Mouse (Mus musculus): ENCODE results near the gene Zfp523. TPM values are rescaled to one million over a fixed set of nuclear protein-coding genes. Genes with fewer than 3 reads are reported as not detected.

Gene Zfp523
- polyA plus RNA-seq, 1 experiment from 2014 or later = 11.7 TPM

Other genes starting within 250 kb of the Zfp523 start
- gene Tcp11, start 96.5 kb upstream of the Zfp523 start, polyA plus RNA-seq (2018) = not detected in 3 replicates
- 0.04 TPM in 1 of 3 replicates, not detected in the others for gene Scube3, start 35.0 kb upstream of the Zfp523 start, polyA plus RNA-seq (2018)
- gene Def6, start 30.6 kb downstream of the Zfp523 start, polyA plus RNA-seq (2018) = 20.9 to 30.3 TPM (median 27.3 TPM) in 3 replicates
- gene Ppard, start 55.6 kb downstream of the Zfp523 start, polyA plus RNA-seq (2018) = 10.6 to 23.1 TPM (median 20.3 TPM) in 3 replicates
- gene Fance, start 136.4 kb downstream of the Zfp523 start, polyA plus RNA-seq (2018) = 10.8 to 20.6 TPM (median 20.1 TPM) in 3 replicates
- 257 to 572 TPM (median 569 TPM) in 3 replicates for gene Rpl10a, start 151.3 kb downstream of the Zfp523 start, polyA plus RNA-seq (2018)
- gene Tead3, start 173.7 kb downstream of the Zfp523 start, polyA plus RNA-seq (2018) = not detected in 3 replicates
- gene Tulp1, start 188.1 kb downstream of the Zfp523 start, polyA plus RNA-seq (2018) = not detected in 3 replicates